Mouse (Mus musculus): Measurements from ENCODE around the gene Usp47. TPM values are rescaled to one million over a fixed set of nuclear protein-coding genes. Genes with fewer than 3 reads are reported as not detected.
A peak's percentile ranks its signal among the peaks of the same experiment; 100 is the strongest.

Gene Usp47
- 98.6 and 107 TPM in 2 replicates for polyA plus RNA-seq (2015; fragmentation: Nextera tagmentation; extraction: Ambion mirVana)

DNA sequence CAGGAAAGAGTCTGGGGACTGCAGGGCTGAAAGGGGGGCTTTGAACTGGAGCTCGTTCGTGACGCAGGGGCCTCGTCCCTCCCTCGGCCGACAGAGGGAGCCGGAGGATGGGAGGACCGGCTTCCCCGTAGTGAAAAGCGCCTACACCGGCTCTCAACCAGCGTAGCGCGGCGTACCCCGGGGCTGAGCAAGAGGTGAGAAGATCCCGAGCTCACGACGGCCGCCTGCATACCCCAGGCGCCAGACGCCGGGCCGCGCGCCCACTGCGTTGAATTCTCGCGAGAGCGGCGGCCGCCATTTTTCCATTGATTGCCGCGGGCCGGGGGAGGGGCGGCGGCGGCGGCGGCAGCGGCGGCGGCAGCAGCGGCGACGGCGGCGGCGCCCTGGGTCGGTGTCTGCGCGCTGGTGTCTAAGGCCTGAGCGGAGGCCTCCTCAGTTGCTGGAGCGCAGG lies at the start of gene Usp47:
Gene Usp47 (plus strand): TSS at position 355 of the 451 bp plus-strand sequence.
- Histone ChIP-seq H3K4me1 (replicated peaks; ENCODE audit: control insufficient read depth, insufficient read depth, low read length) (peaks cover 33% of the 10 kb centered on the region), H3K36me3 (ENCODE audit: control insufficient read depth, insufficient read depth) (no peaks in the 10 kb centered on the region), H3K9me3 (ENCODE audit: control insufficient read depth, low read length) (no peaks in the 10 kb centered on the region), H3K4me2 (ENCODE audit: low read length) (peak within 1 kb of the TSS; percentile 89), H3K9ac (replicated peaks; ENCODE audit: low read depth, low read length) (peak within 1 kb of the TSS; percentile 97), H3K27me3 (replicated peaks; ENCODE audit: control insufficient read depth, insufficient read depth, low read length) (no peaks in the 10 kb centered on the region), H3K4me3 (replicated peaks; ENCODE audit: low read length) (peak within 1 kb of the TSS; percentile 91), H3K27ac (ENCODE audit: low read length) (peak within 1 kb of the TSS; percentile 98)
- WGBS = 0% methylated on average over 45 of the region's 54 CpGs
- peak; percentile 94 for ATAC-seq

DNA sequence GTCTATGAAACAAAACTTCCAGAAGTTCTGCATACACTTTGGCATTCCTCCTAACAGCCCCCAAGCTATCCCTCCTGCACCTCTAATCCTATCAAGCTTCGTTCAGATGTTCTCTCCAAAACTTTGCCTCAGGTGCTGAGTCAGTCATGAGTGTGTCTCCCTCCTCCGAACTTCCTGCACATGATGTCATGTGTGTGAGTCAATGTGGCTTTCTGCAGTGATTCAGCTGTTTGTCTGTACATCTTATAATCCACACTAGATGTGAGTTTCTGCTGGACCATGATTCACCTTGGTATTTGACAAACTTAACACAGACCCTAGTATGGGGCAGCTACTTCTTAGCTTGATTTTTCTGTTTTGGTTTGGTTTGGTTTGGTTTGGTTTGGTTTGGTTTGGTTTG lies 46.9 kb upstream of the Usp47 start:
- no peaks in the 10 kb centered on the region for H3K9me3 ChIP-seq (ENCODE audit: control insufficient read depth, low read length)
- H3K9ac ChIP-seq (replicated peaks; ENCODE audit: low read depth, low read length) = no peak overlapping the region
- WGBS = 68% methylated on average over 2 of the region's 2 CpGs
- H3K4me2 ChIP-seq (ENCODE audit: low read length) = no peak overlapping the region
- H3K4me1 ChIP-seq (replicated peaks; ENCODE audit: control insufficient read depth, insufficient read depth, low read length) = no peaks in the 10 kb centered on the region
- ATAC-seq = no peak
- H3K27ac ChIP-seq (ENCODE audit: low read length) = no peak overlapping the region
- no peak overlapping the region for H3K4me3 ChIP-seq (replicated peaks; ENCODE audit: low read length)
- no peaks in the 10 kb centered on the region for H3K36me3 ChIP-seq (ENCODE audit: control insufficient read depth, insufficient read depth)
- no peaks in the 10 kb centered on the region for H3K27me3 ChIP-seq (replicated peaks; ENCODE audit: control insufficient read depth, insufficient read depth, low read length)

DNA sequence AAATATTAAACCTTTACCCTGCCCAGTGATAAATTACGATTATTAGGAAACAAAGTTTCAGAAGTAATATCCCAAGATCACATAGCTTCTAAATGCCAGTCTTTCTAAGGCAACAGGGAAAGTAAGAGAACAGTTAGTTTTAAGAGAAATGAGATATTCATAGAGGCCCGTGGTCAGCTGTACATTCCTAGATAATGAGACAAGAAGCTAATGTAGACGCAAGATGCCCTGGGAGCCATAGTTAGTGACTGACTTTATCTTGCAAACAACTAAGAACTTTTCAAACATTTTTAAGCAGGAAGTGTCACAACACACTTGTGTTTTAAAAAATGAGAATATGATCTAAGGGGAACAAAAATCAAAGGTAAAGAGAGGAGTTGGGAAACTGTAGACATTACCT lies 45.4 kb upstream of the Usp47 start:
- 92% methylated on average over 3 of the region's 3 CpGs for WGBS
- H3K4me1 ChIP-seq (replicated peaks; ENCODE audit: control insufficient read depth, insufficient read depth, low read length) = no peaks in the 10 kb centered on the region
- H3K36me3 ChIP-seq (ENCODE audit: control insufficient read depth, insufficient read depth) = no peaks in the 10 kb centered on the region
- no peak overlapping the region for H3K9ac ChIP-seq (replicated peaks; ENCODE audit: low read depth, low read length)
- no peak overlapping the region for H3K4me2 ChIP-seq (ENCODE audit: low read length)
- no peak for ATAC-seq
- H3K27ac ChIP-seq (ENCODE audit: low read length) = no peak overlapping the region
- H3K27me3 ChIP-seq (replicated peaks; ENCODE audit: control insufficient read depth, insufficient read depth, low read length) = no peaks in the 10 kb centered on the region
- no peaks in the 10 kb centered on the region for H3K9me3 ChIP-seq (ENCODE audit: control insufficient read depth, low read length)
- H3K4me3 ChIP-seq (replicated peaks; ENCODE audit: low read length) = no peak overlapping the region

DNA sequence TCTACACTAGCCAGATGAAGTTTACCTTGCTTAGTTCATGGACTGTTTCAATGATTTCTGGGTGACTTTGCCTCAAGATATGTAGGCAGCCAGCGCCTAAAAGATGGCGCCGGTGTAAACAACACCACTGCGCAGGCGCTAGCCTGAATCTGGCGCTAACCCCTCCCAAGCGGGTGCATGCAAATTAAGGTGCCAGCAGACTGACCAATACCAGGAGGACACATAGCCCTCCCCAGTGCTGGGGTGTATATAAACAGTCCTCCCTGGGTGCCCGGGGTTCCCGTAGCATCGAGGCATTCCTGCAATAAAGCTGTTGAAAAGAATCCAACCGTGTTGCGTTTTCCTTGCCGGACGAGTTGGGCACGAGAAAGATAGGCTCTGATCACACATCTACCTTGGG lies 41.0 kb upstream of the Usp47 start:
- ATAC-seq = no peak
- no peaks in the 10 kb centered on the region for H3K4me1 ChIP-seq (replicated peaks; ENCODE audit: control insufficient read depth, insufficient read depth, low read length)

DNA sequence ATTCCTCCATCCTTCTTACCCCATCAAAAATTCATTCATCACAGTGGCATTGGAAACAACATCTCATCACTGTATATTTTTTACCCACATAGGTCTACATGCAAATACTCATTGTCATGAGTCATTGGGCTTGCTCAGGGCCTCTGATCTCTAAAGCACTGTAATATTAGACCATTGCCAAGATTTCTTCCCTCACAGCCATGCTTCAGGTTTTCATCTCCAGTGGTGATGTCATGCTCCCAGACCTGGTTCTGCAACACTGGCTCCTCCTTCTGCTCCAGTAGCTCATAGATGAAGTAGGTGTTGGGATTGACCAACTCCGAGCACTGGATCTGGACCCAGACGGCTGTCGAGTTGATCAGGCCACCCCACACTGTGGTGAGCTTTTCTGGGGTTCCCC lies 38.8 kb upstream of the Usp47 start:
- ATAC-seq = no peak
- no peak overlapping the region for H3K4me3 ChIP-seq (replicated peaks; ENCODE audit: low read length)
- no peaks in the 10 kb centered on the region for H3K4me1 ChIP-seq (replicated peaks; ENCODE audit: control insufficient read depth, insufficient read depth, low read length)
- WGBS = 79% methylated on average over 3 of the region's 3 CpGs
- H3K36me3 ChIP-seq (ENCODE audit: control insufficient read depth, insufficient read depth) = no peaks in the 10 kb centered on the region
- no peaks in the 10 kb centered on the region for H3K27me3 ChIP-seq (replicated peaks; ENCODE audit: control insufficient read depth, insufficient read depth, low read length)
- no peaks in the 10 kb centered on the region for H3K9me3 ChIP-seq (ENCODE audit: control insufficient read depth, low read length)
- no peak overlapping the region for H3K4me2 ChIP-seq (ENCODE audit: low read length)
- no peak overlapping the region for H3K9ac ChIP-seq (replicated peaks; ENCODE audit: low read depth, low read length)
- H3K27ac ChIP-seq (ENCODE audit: low read length) = no peak overlapping the region

More for the DNA sequence above, 41.0 kb upstream of the Usp47 start:
- Histone ChIP-seq H3K27me3 (replicated peaks; ENCODE audit: control insufficient read depth, insufficient read depth, low read length) (no peaks in the 10 kb centered on the region), H3K27ac (ENCODE audit: low read length) (no peak overlapping the region), H3K4me2 (ENCODE audit: low read length) (no peak overlapping the region), H3K9ac (replicated peaks; ENCODE audit: low read depth, low read length) (no peak overlapping the region), H3K36me3 (ENCODE audit: control insufficient read depth, insufficient read depth) (no peaks in the 10 kb centered on the region), H3K9me3 (ENCODE audit: control insufficient read depth, low read length) (no peaks in the 10 kb centered on the region), H3K4me3 (replicated peaks; ENCODE audit: low read length) (no peak overlapping the region)
- WGBS = 96% methylated on average over 15 of the region's 15 CpGs

DNA sequence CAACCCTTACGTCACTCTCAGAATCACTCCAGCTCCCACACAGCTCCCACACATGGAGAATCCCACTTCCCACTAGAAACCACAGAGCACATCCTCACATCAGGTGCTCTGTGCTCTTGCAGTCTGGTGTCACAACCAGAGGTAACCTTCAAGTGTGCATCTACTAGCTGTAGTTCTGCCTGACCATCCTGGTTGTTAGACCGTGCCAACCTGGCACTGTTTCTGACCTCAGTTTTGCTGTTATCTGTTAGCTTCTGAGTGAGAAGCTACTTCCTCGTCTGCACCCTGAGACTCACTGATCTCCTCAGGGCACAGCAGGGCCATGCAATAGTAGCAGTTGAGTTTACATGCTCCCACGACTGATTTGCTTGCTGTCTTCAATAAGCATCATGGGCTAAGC lies 38.0 kb upstream of the Usp47 start:
- Histone ChIP-seq H3K9me3 (ENCODE audit: control insufficient read depth, low read length) (no peaks in the 10 kb centered on the region), H3K9ac (replicated peaks; ENCODE audit: low read depth, low read length) (no peak overlapping the region), H3K27ac (ENCODE audit: low read length) (no peak overlapping the region), H3K27me3 (replicated peaks; ENCODE audit: control insufficient read depth, insufficient read depth, low read length) (no peaks in the 10 kb centered on the region), H3K4me2 (ENCODE audit: low read length) (no peak overlapping the region), H3K4me1 (replicated peaks; ENCODE audit: control insufficient read depth, insufficient read depth, low read length) (no peaks in the 10 kb centered on the region), H3K36me3 (ENCODE audit: control insufficient read depth, insufficient read depth) (no peaks in the 10 kb centered on the region), H3K4me3 (replicated peaks; ENCODE audit: low read length) (no peak overlapping the region)
- 76% methylated on average over 4 of the region's 4 CpGs for WGBS
- no peak for ATAC-seq

DNA sequence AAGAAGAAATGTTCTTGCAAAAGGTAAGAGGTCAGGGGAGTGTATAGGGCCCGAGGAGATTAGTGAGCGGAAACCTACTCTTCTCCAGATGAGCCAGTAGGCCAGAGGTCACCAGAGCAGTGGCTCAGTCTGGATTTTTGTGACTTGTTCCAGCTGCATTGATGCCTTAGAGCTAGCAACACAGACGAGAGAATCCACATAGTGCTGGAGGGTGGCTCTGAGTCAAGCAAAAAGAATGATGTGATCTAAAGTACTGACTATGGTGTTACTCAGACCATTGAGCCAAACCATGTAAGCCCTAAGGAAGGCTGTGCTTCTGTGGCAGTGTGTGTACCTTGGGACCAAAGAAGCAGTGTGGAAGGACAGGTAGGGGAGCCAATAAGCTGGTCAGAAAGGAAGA lies 36.4 kb upstream of the Usp47 start:
- Histone ChIP-seq H3K4me1 (replicated peaks; ENCODE audit: control insufficient read depth, insufficient read depth, low read length) (no peaks in the 10 kb centered on the region), H3K9me3 (ENCODE audit: control insufficient read depth, low read length) (no peaks in the 10 kb centered on the region), H3K27me3 (replicated peaks; ENCODE audit: control insufficient read depth, insufficient read depth, low read length) (no peaks in the 10 kb centered on the region), H3K4me3 (replicated peaks; ENCODE audit: low read length) (no peak overlapping the region), H3K27ac (ENCODE audit: low read length) (no peak overlapping the region), H3K9ac (replicated peaks; ENCODE audit: low read depth, low read length) (no peak overlapping the region), H3K36me3 (ENCODE audit: control insufficient read depth, insufficient read depth) (no peaks in the 10 kb centered on the region), H3K4me2 (ENCODE audit: low read length) (no peak overlapping the region)
- ATAC-seq = no peak
- 77% methylated on average over 3 of the region's 3 CpGs for WGBS

DNA sequence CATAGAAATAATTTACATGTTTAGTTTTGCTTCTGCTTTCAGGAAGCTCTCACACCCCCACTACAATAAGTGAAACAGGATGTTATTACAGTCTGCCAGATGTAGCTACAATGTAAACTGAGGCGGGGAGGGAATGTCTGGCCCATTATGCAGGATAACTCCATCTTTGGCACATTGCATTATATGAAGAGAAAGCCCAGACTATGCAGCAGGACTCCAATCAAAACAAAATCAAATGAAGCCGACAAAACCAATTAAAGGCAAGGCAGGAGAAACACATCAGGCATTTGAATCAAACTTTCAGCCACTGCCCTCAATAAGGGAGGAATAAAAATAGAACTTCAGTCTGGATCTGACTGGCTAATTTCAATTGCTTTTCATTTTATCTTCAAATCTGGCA lies 25.9 kb upstream of the Usp47 start:
- ATAC-seq = peak; percentile 47; the same call in 1 of the 2 replicates
- WGBS = 23% methylated on average over 2 of the region's 2 CpGs
- H3K9me3 ChIP-seq (ENCODE audit: control insufficient read depth, low read length) = no peaks in the 10 kb centered on the region
- peaks cover 4% of the 10 kb centered on the region; the same call in 1 of the 2 replicates for H3K4me1 ChIP-seq (replicated peaks; ENCODE audit: control insufficient read depth, insufficient read depth, low read length)
- no peak overlapping the region for H3K27ac ChIP-seq (ENCODE audit: low read length)
- no peak overlapping the region for H3K4me3 ChIP-seq (replicated peaks; ENCODE audit: low read length)
- H3K27me3 ChIP-seq (replicated peaks; ENCODE audit: control insufficient read depth, insufficient read depth, low read length) = no peaks in the 10 kb centered on the region
- no peak overlapping the region for H3K4me2 ChIP-seq (ENCODE audit: low read length)
- H3K9ac ChIP-seq (replicated peaks; ENCODE audit: low read depth, low read length) = no peak overlapping the region
- no peaks in the 10 kb centered on the region for H3K36me3 ChIP-seq (ENCODE audit: control insufficient read depth, insufficient read depth)

DNA sequence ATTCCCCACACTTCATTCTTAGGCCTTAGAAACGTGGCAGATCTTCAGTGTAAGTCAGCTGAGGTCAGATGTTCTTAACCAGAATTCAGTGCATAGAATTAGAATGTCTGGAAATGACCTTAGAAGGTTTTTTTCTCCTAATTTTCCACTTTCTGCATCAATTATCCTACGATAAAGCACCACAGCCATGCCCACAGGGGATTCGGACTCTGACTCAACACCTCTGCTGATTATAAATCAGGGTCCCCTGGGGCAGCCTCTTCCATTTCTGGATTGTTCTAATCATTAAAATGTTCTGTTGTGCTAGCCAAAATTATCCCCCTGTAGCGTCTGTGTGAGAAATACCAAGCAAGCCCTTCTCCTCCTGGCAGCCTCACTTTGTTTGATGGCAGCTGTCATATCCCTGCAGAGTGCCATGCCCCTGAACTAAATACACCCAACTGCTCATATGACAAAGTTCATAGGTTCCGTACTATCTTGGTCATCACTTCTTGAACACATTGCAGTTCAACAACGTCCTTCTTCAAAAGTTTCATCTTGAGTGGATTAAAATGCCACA lies 24.8 kb upstream of the Usp47 start:
- H3K9ac ChIP-seq (replicated peaks; ENCODE audit: low read depth, low read length) = no peak overlapping the region
- no peak overlapping the region for H3K4me2 ChIP-seq (ENCODE audit: low read length)
- H3K27me3 ChIP-seq (replicated peaks; ENCODE audit: control insufficient read depth, insufficient read depth, low read length) = no peaks in the 10 kb centered on the region
- H3K4me1 ChIP-seq (replicated peaks; ENCODE audit: control insufficient read depth, insufficient read depth, low read length) = peaks cover 4% of the 10 kb centered on the region; the same call in 1 of the 2 replicates
- no peaks in the 10 kb centered on the region for H3K36me3 ChIP-seq (ENCODE audit: control insufficient read depth, insufficient read depth)
- no peak for ATAC-seq
- no peak overlapping the region for H3K27ac ChIP-seq (ENCODE audit: low read length)
- WGBS = 50% methylated on average over 6 of the region's 6 CpGs
- no peak overlapping the region for H3K4me3 ChIP-seq (replicated peaks; ENCODE audit: low read length)
- H3K9me3 ChIP-seq (ENCODE audit: control insufficient read depth, low read length) = no peaks in the 10 kb centered on the region

DNA sequence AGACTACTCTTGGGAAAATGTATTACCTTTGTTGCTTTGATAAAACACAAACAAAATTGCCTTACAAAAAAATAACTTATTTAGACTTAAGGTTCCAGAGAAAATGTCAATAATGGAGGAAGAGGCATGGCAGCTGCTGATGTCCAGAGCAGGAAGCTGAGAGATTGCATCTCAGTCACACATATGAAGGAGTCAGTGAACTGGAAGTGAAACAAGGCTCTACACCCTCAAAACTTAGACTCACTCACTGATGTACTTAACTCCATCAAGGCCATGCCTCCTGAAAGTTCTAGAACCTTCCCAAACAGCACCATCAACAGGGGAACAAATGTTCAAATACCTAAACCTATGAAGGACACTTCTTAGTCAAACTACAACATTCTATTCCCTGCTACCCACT lies 23.9 kb upstream of the Usp47 start:
- ATAC-seq = no peak
- Histone ChIP-seq H3K27ac (ENCODE audit: low read length) (no peak overlapping the region), H3K27me3 (replicated peaks; ENCODE audit: control insufficient read depth, insufficient read depth, low read length) (no peaks in the 10 kb centered on the region)

More for the DNA sequence above, 23.9 kb upstream of the Usp47 start:
- Histone ChIP-seq H3K9me3 (ENCODE audit: control insufficient read depth, low read length) (no peaks in the 10 kb centered on the region), H3K36me3 (ENCODE audit: control insufficient read depth, insufficient read depth) (no peaks in the 10 kb centered on the region), H3K9ac (replicated peaks; ENCODE audit: low read depth, low read length) (no peak overlapping the region), H3K4me2 (ENCODE audit: low read length) (no peak overlapping the region), H3K4me1 (replicated peaks; ENCODE audit: control insufficient read depth, insufficient read depth, low read length) (peaks cover 4% of the 10 kb centered on the region; the same call in 1 of the 2 replicates), H3K4me3 (replicated peaks; ENCODE audit: low read length) (no peak overlapping the region)

Data from forebrain, embryonic 16.5 days (tissue).